Mouse (Mus musculus): ENCODE data around the gene Efemp2. TPM values are rescaled to one million over a fixed set of nuclear protein-coding genes. Genes with fewer than 3 reads are reported as not detected.
A peak's percentile ranks its signal among the peaks of the same experiment; 100 is the strongest.

Gene Efemp2
- total and polyA plus RNA-seq, 3 experiments = 10.4 to 17.7 TPM; not detected in 1

GRCm38 (mm10) chr19:5487768-5488550 lies 14.2 kb downstream of the Efemp2 start, which contains the start of gene Mus81 (continued):
- TF ChIP-seq POLR2AphosphoS5 (IDR thresholded peaks at IDR 0.05; ENCODE audit: borderline replicate concordance, low read depth, low read length) (no peak), MYC (IDR thresholded peaks at IDR 0.05; ENCODE audit: low read depth, low read length) (no peak), JUND (IDR thresholded peaks at IDR 0.05; ENCODE audit: low read depth, low read length) (no peak), BHLHE40 (IDR thresholded peaks at IDR 0.05; ENCODE audit: borderline replicate concordance, low read depth, low read length) (peak; percentile 28; the same call in 1 of the 2 replicates)

DNA sequence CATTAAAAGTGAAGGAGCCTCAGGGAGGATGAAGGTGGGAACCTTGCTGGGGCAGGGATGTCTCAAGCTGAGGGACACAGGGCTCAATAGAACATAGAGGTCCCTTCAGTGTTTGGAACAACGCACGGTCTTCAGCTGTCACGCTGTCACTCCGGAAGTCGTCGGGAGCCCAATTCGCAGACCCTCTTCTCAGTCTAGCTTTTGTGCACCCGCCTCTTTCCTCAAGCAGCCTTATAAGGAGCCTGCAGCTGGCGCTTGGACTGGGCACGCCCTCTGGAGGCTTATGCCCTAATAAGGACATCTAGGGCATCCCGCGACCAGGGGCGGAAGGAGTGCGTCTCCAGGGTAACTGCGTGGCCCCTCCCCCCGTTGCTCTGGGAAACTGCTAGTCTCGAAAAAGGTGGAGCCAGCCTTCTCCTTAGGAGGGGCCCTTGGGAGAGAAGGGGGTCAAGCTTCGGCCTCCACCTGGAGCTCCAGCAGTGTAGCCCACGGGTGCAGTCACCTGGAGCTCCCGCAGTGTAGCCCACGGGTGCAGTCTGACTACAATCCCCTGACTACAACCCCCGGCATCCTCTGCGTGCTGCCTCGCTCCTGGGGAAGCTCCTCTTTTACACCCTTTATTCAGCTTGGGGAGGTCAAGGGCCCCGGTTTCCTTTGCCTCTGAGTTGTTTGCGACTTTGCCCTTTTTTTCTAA lies 15.3 kb downstream of the Efemp2 start:
- Histone ChIP-seq H3K27me3 (ENCODE audit: control insufficient read depth in 1 of 2, insufficient read depth in 2 of 2, low read length in 2 of 2) (no peaks in the 10 kb centered on the region), H3K9ac (ENCODE audit: control insufficient read depth, low read depth, low read length, poor library complexity, severe bottlenecking) (peak overlapping the region; percentile 69), H3K36me3 (ENCODE audit: control insufficient read depth in 1 of 2, insufficient read depth in 2 of 2, low read length in 2 of 2) (peaks cover 0 to 13% of the 10 kb centered on the region in 2 experiments), H3K4me1 (ENCODE audit: control insufficient read depth in 1 of 2, insufficient read depth in 2 of 2, low read length in 2 of 2) (peaks cover 0 to 12% of the 10 kb centered on the region in 2 experiments; a peak in 2 of 4 replicates), H3K79me2 (ENCODE audit: control insufficient read depth, insufficient read depth, low read length, poor library complexity) (peaks cover 31% of the 10 kb centered on the region), H3K27ac (ENCODE audit: control insufficient read depth, low read depth, low read length) (peak overlapping the region; percentile 89), H3K9me3 (replicated peaks; ENCODE audit: insufficient read depth, low read length) (no peaks in the 10 kb centered on the region), H3K4me3 (ENCODE audit: control insufficient read depth in 1 of 2, insufficient read depth in 1 of 2, low read depth in 2 of 2, low read length in 2 of 2) (peak overlapping the region; percentile 52 to 58)
- DNase-seq (ENCODE audit: low read depth, low spot score) = peak; percentile 99
- TF ChIP-seq BHLHE40 (IDR thresholded peaks at IDR 0.05; ENCODE audit: borderline replicate concordance, low read depth, low read length) = no peak
- no peak for TF ChIP-seq SMC3 (IDR thresholded peaks at IDR 0.05; ENCODE audit: low read depth, low read length)
- no peak for TF ChIP-seq JUND (IDR thresholded peaks at IDR 0.05; ENCODE audit: low read depth, low read length)
- TF ChIP-seq ZKSCAN1 (IDR thresholded peaks at IDR 0.05; ENCODE audit: low read depth, low read length) = no peak
- TF ChIP-seq KAT2A (conservative IDR thresholded peaks at IDR 0.05; ENCODE audit: low read depth, low read length) = peak; percentile 65; the same call in 1 of the 2 replicates
- no peak; the same call in none of the 2 replicates for TF ChIP-seq MYC (IDR thresholded peaks at IDR 0.05; ENCODE audit: low read depth, low read length)
- TF ChIP-seq USF2 (IDR thresholded peaks at IDR 0.05; ENCODE audit: borderline replicate concordance in 1 of 2, insufficient read depth in 1 of 2, low read depth in 1 of 2, low read length in 2 of 2) = no peak
- peak; percentile 50; the same call in 1 of the 2 replicates for TF ChIP-seq TCF12 (IDR thresholded peaks at IDR 0.05; ENCODE audit: low read depth, low read length)
- TF ChIP-seq CHD2 (IDR thresholded peaks at IDR 0.05; ENCODE audit: low read length) = no peak
- no peak for TF ChIP-seq CHD1 (IDR thresholded peaks at IDR 0.05; ENCODE audit: low read depth, low read length)
- TF ChIP-seq E2F4 (IDR thresholded peaks at IDR 0.05; ENCODE audit: borderline replicate concordance, low read depth, low read length) = no peak
- TF ChIP-seq ZMIZ1 (IDR thresholded peaks at IDR 0.05; ENCODE audit: low read depth, low read length) = peak; percentile 60; the same call in 1 of the 2 replicates
- peak; percentile 84 for TF ChIP-seq MXI1 (IDR thresholded peaks at IDR 0.05; ENCODE audit: low read depth, low read length)
- no peak for TF ChIP-seq UBTF (IDR thresholded peaks at IDR 0.05; ENCODE audit: borderline replicate concordance, insufficient read depth, low read depth, low read length)
- peak; percentile 94 for TF ChIP-seq MAZ (IDR thresholded peaks at IDR 0.05; ENCODE audit: low read depth, low read length)
- TF ChIP-seq MAX (IDR thresholded peaks at IDR 0.05; ENCODE audit: low read length) = peak; percentile 25; the same call in 1 of the 2 replicates
- TF ChIP-seq USF1 (IDR thresholded peaks at IDR 0.05; ENCODE audit: low read depth, low read length) = peak; percentile 36
- TF ChIP-seq ZNF384 (IDR thresholded peaks at IDR 0.05; ENCODE audit: low read depth, low read length) = no peak
- peak; percentile 71 for TF ChIP-seq ETS1 (IDR thresholded peaks at IDR 0.05; ENCODE audit: low read depth, low read length)
- TF ChIP-seq NELFE (IDR thresholded peaks at IDR 0.05; ENCODE audit: low read depth, low read length) = peak; percentile 83
- TF ChIP-seq HCFC1 (IDR thresholded peaks at IDR 0.05; ENCODE audit: low read depth, low read length) = peak; percentile 89
- no peak for TF ChIP-seq NRF1 (IDR thresholded peaks at IDR 0.05; ENCODE audit: insufficient read depth, low read depth, low read length, poor library complexity, severe bottlenecking)
- TF ChIP-seq ELF1 (IDR thresholded peaks at IDR 0.05; ENCODE audit: low read depth, low read length) = peak; percentile 79
- TF ChIP-seq RCOR1 (IDR thresholded peaks at IDR 0.05; ENCODE audit: low read depth, low read length) = no peak
- peak; percentile 70 for TF ChIP-seq POLR2AphosphoS2 (IDR thresholded peaks at IDR 0.05; ENCODE audit: low read length)
- no peak for TF ChIP-seq ZC3H11A (IDR thresholded peaks at IDR 0.05; ENCODE audit: low read depth, low read length)
- no peak for TF ChIP-seq MAFK (IDR thresholded peaks at IDR 0.05; ENCODE audit: borderline replicate concordance, low read depth, low read length)
- no peak for TF ChIP-seq MEF2A (IDR thresholded peaks at IDR 0.05; ENCODE audit: extremely low read depth, insufficient replicate concordance, low read depth, low read length, poor library complexity, severe bottlenecking)
- TF ChIP-seq SIN3A (IDR thresholded peaks at IDR 0.05; ENCODE audit: low read length) = peak; percentile 57
